21 mouse cellular contexts compared by ENCODE assay signal in the genomic region with DNA sequence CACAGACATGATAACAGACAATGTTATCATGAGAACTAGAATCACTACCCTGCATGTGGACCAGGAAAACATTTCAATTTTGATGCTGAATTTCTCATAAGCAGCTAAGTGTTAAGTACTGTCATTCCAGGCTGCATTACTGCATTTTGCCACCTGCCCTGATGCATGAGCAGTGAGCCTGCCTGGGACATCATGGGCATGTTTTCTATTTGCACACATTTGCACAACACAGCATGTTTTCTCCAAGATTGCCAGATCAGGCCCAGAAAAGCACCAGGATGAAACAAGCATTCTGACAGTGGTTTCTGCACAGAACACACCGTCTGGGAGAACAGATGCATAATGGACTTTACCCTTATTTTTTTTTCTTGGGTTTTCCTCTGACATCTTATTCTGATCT.
DNase-seq lines count a peak whose midpoint lies in the region; ATAC-seq and TF ChIP-seq lines count a peak whose summit lies in the region.
"Had no signal": no experiment of that assay in that cellular context is flagged by ENCODE, and none has a peak within 500 bp of the region (broad histone marks: within the 10 kb centered on the region; RNA-seq: fewer than 3 reads in every experiment).

No protein-coding gene starts in this region.

- H3K4me3 ChIP-seq in forebrain, embryonic 15.5 days = no peak overlapping the region
- H3K4me3 ChIP-seq in forebrain, embryonic 14.5 days (ENCODE audit: low read depth, low read length) = no peak overlapping the region
- H3K4me3 ChIP-seq in left cerebral cortex, adult 2 months = no peak overlapping the region
- H3K4me3 ChIP-seq in midbrain, postnatal 0 days (ENCODE audit: low read depth, low read length) = no peak overlapping the region
- H3K4me3 ChIP-seq: embryonic facial prominence, embryonic 12.5 days; forebrain, embryonic 13.5 days; heart, embryonic 13.5 days; hindbrain, embryonic 12.5 days; limb, embryonic 13.5 days; liver, embryonic 13.5 days; megakaryocyte, embryonic 14.5 days had no signal

- intact Hi-C loops in left cerebral cortex, adult 2 months (cut with DNase I) = loop anchor here (5.0 kb wide), 3 partner anchors 70 to 155 kb away; no protein-coding TSS in a partner anchor

- 77% methylated on average over 1 of the region's 1 CpGs for WGBS in forebrain, embryonic 15.5 days
- WGBS in forebrain, embryonic 14.5 days = 88% methylated on average over 1 of the region's 1 CpGs
- 57% methylated on average over 1 of the region's 1 CpGs for WGBS in midbrain, postnatal 0 days

- no peaks in the 10 kb centered on the region for H3K36me3 ChIP-seq in forebrain, embryonic 15.5 days
- H3K36me3 ChIP-seq in forebrain, embryonic 14.5 days (ENCODE audit: control insufficient read depth, insufficient read depth, low read length) = no peaks in the 10 kb centered on the region
- no peaks in the 10 kb centered on the region for H3K36me3 ChIP-seq in midbrain, postnatal 0 days (ENCODE audit: insufficient read depth, low read length)
- H3K36me3 ChIP-seq: embryonic facial prominence, embryonic 12.5 days; heart, embryonic 13.5 days; hindbrain, embryonic 12.5 days; limb, embryonic 13.5 days; liver, embryonic 13.5 days had no signal

- H3K9ac ChIP-seq in forebrain, embryonic 15.5 days (replicated peaks) = no peak overlapping the region
- no peak overlapping the region for H3K9ac ChIP-seq in forebrain, embryonic 14.5 days (ENCODE audit: low read length)
- H3K9ac ChIP-seq in midbrain, postnatal 0 days (replicated peaks; ENCODE audit: low read length, poor library complexity, severe bottlenecking) = no peak overlapping the region
- H3K9ac ChIP-seq: embryonic facial prominence, embryonic 12.5 days; forebrain, embryonic 13.5 days; heart, embryonic 13.5 days; hindbrain, embryonic 12.5 days; limb, embryonic 13.5 days; liver, embryonic 13.5 days; lung, embryonic 14.5 days had no signal

- no peak; the same call in 1 of the 2 replicates for TF ChIP-seq CTCF in left cerebral cortex, adult 2 months (IDR thresholded peaks at IDR 0.05)
- TF ChIP-seq CTCF in midbrain, postnatal 0 days (IDR thresholded peaks at IDR 0.05) = no peak

- H3K9me3 ChIP-seq in forebrain, embryonic 15.5 days = no peaks in the 10 kb centered on the region
- H3K9me3 ChIP-seq in forebrain, embryonic 14.5 days (replicated peaks; ENCODE audit: control insufficient read depth, low read length) = no peaks in the 10 kb centered on the region
- no peaks in the 10 kb centered on the region for H3K9me3 ChIP-seq in midbrain, postnatal 0 days (ENCODE audit: low read length)
- H3K9me3 ChIP-seq: embryonic facial prominence, embryonic 12.5 days; forebrain, embryonic 13.5 days; heart, embryonic 13.5 days; hindbrain, embryonic 12.5 days; limb, embryonic 13.5 days; liver, embryonic 13.5 days; megakaryocyte, embryonic 14.5 days had no signal

- no peak for DNase-seq in forebrain, embryonic 14.5 days (ENCODE audit: low spot score)
- no peak for DNase-seq in left cerebral cortex, adult 2 months (ENCODE audit: extremely low spot score in 1 of 2, low spot score in 2 of 2)
- DNase-seq in left cerebral cortex, adult 9 months (ENCODE audit: low spot score in 2 of 2) = no peak
- peak; percentile 54 for DNase-seq in brain, adult 2 months (ENCODE audit: low read depth, low spot score)
- no peak for DNase-seq in midbrain, postnatal 0 days (ENCODE audit: low spot score)
- no peak for DNase-seq in cerebellum, adult 9-11 months
- DNase-seq: adrenal gland, postnatal 10 days; cerebellum, adult 11-12 months; kidney, adult 8-10 months; kidney, postnatal 10 days; liver, embryonic 13.5 days; lung, embryonic 14.5 days; retina, postnatal 1 day; right cerebral cortex, postnatal 4 days had no signal

- no peaks in the 10 kb centered on the region for H3K27me3 ChIP-seq in forebrain, embryonic 15.5 days
- no peaks in the 10 kb centered on the region for H3K27me3 ChIP-seq in forebrain, embryonic 14.5 days (replicated peaks; ENCODE audit: control insufficient read depth, insufficient read depth, low read length)
- no peaks in the 10 kb centered on the region for H3K27me3 ChIP-seq in midbrain, postnatal 0 days (ENCODE audit: insufficient read depth, low read length)
- H3K27me3 ChIP-seq: embryonic facial prominence, embryonic 12.5 days; forebrain, embryonic 13.5 days; heart, embryonic 13.5 days; hindbrain, embryonic 12.5 days; limb, embryonic 13.5 days; liver, embryonic 13.5 days; megakaryocyte, embryonic 14.5 days had no signal

- no peak overlapping the region for H3K4me2 ChIP-seq in forebrain, embryonic 15.5 days (replicated peaks)
- no peak overlapping the region for H3K4me2 ChIP-seq in forebrain, embryonic 14.5 days (ENCODE audit: low read length)
- H3K4me2 ChIP-seq in midbrain, postnatal 0 days (ENCODE audit: low read depth, low read length, poor library complexity, severe bottlenecking) = no peak overlapping the region
- H3K4me2 ChIP-seq: embryonic facial prominence, embryonic 12.5 days; forebrain, embryonic 13.5 days; heart, embryonic 13.5 days; hindbrain, embryonic 12.5 days; limb, embryonic 13.5 days; liver, embryonic 13.5 days; lung, embryonic 14.5 days had no signal

- 0 out of 2 replicates have a peak overlapping the region, but pooled peaks have one; percentile 21 for H3K27ac ChIP-seq in forebrain, embryonic 15.5 days (replicated peaks)
- H3K27ac ChIP-seq in forebrain, embryonic 14.5 days (ENCODE audit: low read depth, low read length) = no peak overlapping the region
- peak overlapping the region; percentile 32; the same call in 1 of the 2 replicates for H3K27ac ChIP-seq in left cerebral cortex, adult 2 months
- peak overlapping the region; percentile 51 for H3K27ac ChIP-seq in midbrain, postnatal 0 days (ENCODE audit: low read depth, low read length)
- H3K27ac ChIP-seq: embryonic facial prominence, embryonic 12.5 days; forebrain, embryonic 13.5 days; heart, embryonic 13.5 days; hindbrain, embryonic 12.5 days; limb, embryonic 13.5 days; liver, embryonic 13.5 days had no signal

- no peak for ATAC-seq in forebrain, embryonic 15.5 days (replicated peaks)
- no peak for ATAC-seq in forebrain, embryonic 14.5 days
- no peak for ATAC-seq in midbrain, postnatal 0 days (ENCODE audit: low FRiP score)
- ATAC-seq: forebrain, embryonic 13.5 days had no signal

- H3K4me1 ChIP-seq in forebrain, embryonic 15.5 days = peaks cover 13% of the 10 kb centered on the region
- peaks cover 4% of the 10 kb centered on the region; the same call in 1 of the 2 replicates for H3K4me1 ChIP-seq in forebrain, embryonic 14.5 days (ENCODE audit: control insufficient read depth, insufficient read depth, low read length)
- H3K4me1 ChIP-seq in midbrain, postnatal 0 days (ENCODE audit: insufficient read depth, low read length) = 0 out of 2 replicates have a peak, but pooled peaks cover 8% of the 10 kb centered on the region
- H3K4me1 ChIP-seq: hindbrain, embryonic 12.5 days; liver, embryonic 13.5 days had no signal
